ENCODE assay signal across 8 mouse cellular contexts in genomic region chr1:155809706-155810442, GRCm38 (mm10). TPM values are rescaled to one million over a fixed set of nuclear protein-coding genes. Genes with fewer than 3 reads are reported as not detected.
A peak's percentile ranks its signal among the peaks of the same experiment; 100 is the strongest.
DNase-seq lines count a peak whose midpoint lies in the region; ATAC-seq and TF ChIP-seq lines count a peak whose summit lies in the region.

No protein-coding gene starts in this region.

- peak overlapping the region; percentile 74 for H3K27ac ChIP-seq in gastrocnemius, adult 2 months
- peak overlapping the region; percentile 76 for H3K27ac ChIP-seq in lung, postnatal 0 days (ENCODE audit: low read length)

- no peaks in the 10 kb centered on the region for H3K9me3 ChIP-seq in lung, postnatal 0 days (ENCODE audit: low read length)

- no peaks in the 10 kb centered on the region for H3K36me3 ChIP-seq in lung, postnatal 0 days (ENCODE audit: insufficient read depth, low read length)

- TF ChIP-seq EP300 in lung, postnatal 0 days (IDR thresholded peaks at IDR 0.05): peak; percentile 37; the same call in 1 of the 2 replicates

- H3K4me3 ChIP-seq in gastrocnemius, adult 2 months: peak overlapping the region; percentile 50
- H3K4me3 ChIP-seq in lung, postnatal 0 days (ENCODE audit: low read depth, low read length): 0 out of 2 replicates have a peak overlapping the region, but pooled peaks have one; percentile 0

- H3K4me2 ChIP-seq in lung, postnatal 0 days (replicated peaks; ENCODE audit: low read depth, low read length): peak overlapping the region; percentile 38

- DNase-seq in gastrocnemius, adult 2 months: no peak
- DNase-seq in gastrocnemius, adult 18-20 months (ENCODE audit: low spot score): no peak
- peak; percentile 73 for DNase-seq in adipocyte (ENCODE audit: low spot score)
- DNase-seq in heart, postnatal 36 days: peak; percentile 31 to 45
- peak; percentile 90 for DNase-seq in lung, postnatal 0 days (ENCODE audit: low spot score)
- no peak for DNase-seq in right cerebral cortex, postnatal 4 days
- DNase-seq in T-cell, adult 2 months (ENCODE audit: low spot score): no peak
- DNase-seq in spleen, postnatal 10 days (ENCODE audit: low spot score in 2 of 2): no peak

- peak; percentile 79 for ATAC-seq in lung, postnatal 0 days

- intact Hi-C loops in gastrocnemius, adult 2 months (cut with DNase I): no loop called here
- intact Hi-C loops in heart, postnatal 36 days (cut with DNase I): loop anchor here (5.0 to 10.0 kb wide), 3 partner anchors 162 to 845 kb away; partner anchors contain the start of genes Cep350, Tor1aip1 and Tor1aip2

- 31% methylated on average over 10 of the region's 10 CpGs for WGBS in lung, postnatal 0 days

- H3K4me1 ChIP-seq in lung, postnatal 0 days (ENCODE audit: insufficient read depth, low read depth, low read length): peaks cover 18% of the 10 kb centered on the region

- H3K27me3 ChIP-seq in lung, postnatal 0 days (replicated peaks; ENCODE audit: insufficient read depth, low read length): no peaks in the 10 kb centered on the region

- H3K9ac ChIP-seq in lung, postnatal 0 days (replicated peaks; ENCODE audit: low read depth): no peak overlapping the region

- no peak for TF ChIP-seq CTCF in gastrocnemius, adult 2 months (IDR thresholded peaks at IDR 0.05)
- TF ChIP-seq CTCF in lung, postnatal 0 days (IDR thresholded peaks at IDR 0.05): no peak

RNA-seq across cellular contexts. Expression of gene Qsox1, which starts 2.8 kb away (rescaled TPM):
- total RNA-seq in gastrocnemius, adult 2 months (2021): 10 to 100 TPM; 21.7 to 22.0 TPM
- total RNA-seq in gastrocnemius, adult 18-20 months (2021): 10 to 100 TPM; 20.6 to 24.2 TPM
- total RNA-seq in heart, postnatal 36 days (2021): 10 to 100 TPM; 39.7 to 43.8 TPM
- 58.1 and 62.9 TPM in 2 replicates for polyA plus RNA-seq in lung, postnatal 0 days (2015; fragmentation: Nextera tagmentation; extraction: Ambion mirVana)

RNA-seq across cellular contexts. Expression of gene Lhx4, which starts 58.4 kb away (rescaled TPM):
- total RNA-seq in gastrocnemius, adult 2 months (2021): not detected
- not detected for total RNA-seq in gastrocnemius, adult 18-20 months (2021)
- not detected for total RNA-seq in heart, postnatal 36 days (2021)
- polyA plus RNA-seq in lung, postnatal 0 days (2015; fragmentation: Nextera tagmentation; extraction: Ambion mirVana): not detected in 2 replicates

Comparison
In these comparisons a context has a peak if more than half of its experiments do, and no peak if none do; other contexts are left out.
1. DNase-seq: peak in adipocyte (single experiment), heart, postnatal 36 days (2 of 2) and lung, postnatal 0 days (single experiment); none in gastrocnemius, adult 2 months (single experiment), gastrocnemius, adult 18-20 months (single experiment), right cerebral cortex, postnatal 4 days (single experiment), T-cell, adult 2 months (single experiment) and spleen, postnatal 10 days (0 of 2).